Mouse (Mus musculus): Measurements from ENCODE around the gene Csnk1g2. TPM values are rescaled to one million over a fixed set of nuclear protein-coding genes. Genes with fewer than 3 reads are reported as not detected.
A peak's percentile ranks its signal among the peaks of the same experiment; 100 is the strongest.

Gene Csnk1g2
- polyA plus RNA-seq, 1 experiment, result 218 TPM

DNA sequence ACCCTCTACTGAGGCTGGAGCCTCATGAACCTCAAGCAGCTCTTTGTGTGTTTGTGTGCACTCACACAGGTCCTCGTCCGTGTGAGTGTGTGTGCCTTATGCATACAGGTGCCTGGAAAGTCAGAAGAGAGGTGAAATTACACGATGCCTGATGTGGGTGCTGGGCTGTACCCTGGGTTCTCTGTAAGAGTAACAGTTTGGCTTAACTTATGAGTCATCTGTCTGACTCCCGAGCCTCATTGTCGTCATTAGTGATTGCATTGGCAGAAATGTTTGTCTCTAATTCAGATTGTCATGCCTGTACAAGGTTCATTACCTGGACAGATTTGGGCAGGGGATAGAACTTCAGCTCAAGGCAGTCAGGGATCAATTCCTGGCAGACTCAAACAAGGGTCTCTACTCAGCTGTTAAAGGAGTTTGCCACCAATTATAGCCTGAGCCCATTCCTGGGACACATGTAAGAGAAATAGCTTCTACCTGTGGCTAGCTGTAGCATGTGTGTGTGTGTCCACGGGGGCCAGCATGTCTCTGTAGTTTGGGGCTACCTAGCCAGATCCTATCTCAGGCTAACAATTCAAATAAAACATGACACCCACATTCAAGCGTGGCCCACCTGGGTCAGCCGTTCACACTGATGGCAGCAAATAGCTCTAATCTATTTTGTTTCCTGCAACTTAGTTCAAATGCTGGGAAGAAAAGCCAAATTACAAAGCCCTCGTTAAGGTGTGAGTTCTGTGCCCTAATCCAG is 54.7 kb downstream of the Csnk1g2 start:
- DNase-seq, result peak; percentile 45 to 57
- TF ChIP-seq CTCF (IDR thresholded peaks at IDR 0.05; ENCODE audit: borderline replicate concordance, insufficient read depth, low read depth, low read length) (no peak), POLR2A (IDR thresholded peaks at IDR 0.05; ENCODE audit: borderline replicate concordance, insufficient read depth, low read length) (no peak)
- H3K27me3 ChIP-seq (ENCODE audit: control insufficient read depth, insufficient read depth, low read length), result no peaks in the 10 kb centered on the region
- 14% methylated on average over 9 of the region's 9 CpGs for WGBS
- peak overlapping the region; percentile 95 for H3K27ac ChIP-seq (ENCODE audit: insufficient read depth, low read length)
- peak overlapping the region; percentile 65 for H3K4me3 ChIP-seq (replicated peaks; ENCODE audit: insufficient read depth, low read depth, low read length)
- peaks cover 49% of the 10 kb centered on the region for H3K4me1 ChIP-seq (ENCODE audit: control insufficient read depth, insufficient read depth, low read length)

DNA sequence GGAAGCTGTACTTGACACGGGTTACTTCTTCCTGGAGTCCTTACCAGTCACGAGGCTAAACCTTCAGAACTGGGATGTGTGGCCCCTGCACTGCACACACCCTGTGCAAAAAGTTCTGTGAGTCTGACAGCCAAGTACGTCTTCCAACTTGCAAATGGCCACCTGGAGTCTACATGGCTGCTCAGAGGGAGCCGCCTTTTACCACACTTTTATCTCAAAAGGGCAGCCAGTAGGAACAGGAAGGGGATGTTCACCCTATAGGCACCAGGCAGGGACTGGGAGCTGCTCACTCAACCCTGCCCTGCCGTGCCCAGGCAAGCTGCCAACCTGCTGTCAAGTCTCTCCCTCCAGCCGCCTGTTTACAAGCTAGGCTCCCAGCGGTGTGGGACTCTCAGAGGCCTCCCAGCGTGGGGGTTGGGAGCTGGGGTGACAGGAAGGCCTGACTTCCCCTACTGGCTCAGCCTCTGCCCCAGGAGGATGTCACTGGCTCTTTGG is 55.4 kb downstream of the Csnk1g2 start, which contains the start of gene Mknk2:
Gene Mknk2 (minus strand): TSS at position 171 of the 495 bp plus-strand sequence.
- H3K27ac ChIP-seq (ENCODE audit: insufficient read depth, low read length), result peak within 1 kb of the TSS; percentile 95
- H3K4me3 ChIP-seq (replicated peaks; ENCODE audit: insufficient read depth, low read depth, low read length), result peak within 1 kb of the TSS; percentile 65
- WGBS, result 1% methylated on average over 8 of the region's 8 CpGs
- DNase-seq, result peak; percentile 88 to 90
- no peaks in the 10 kb centered on the region for H3K27me3 ChIP-seq (ENCODE audit: control insufficient read depth, insufficient read depth, low read length)
- H3K4me1 ChIP-seq (ENCODE audit: control insufficient read depth, insufficient read depth, low read length), result peaks cover 42% of the 10 kb centered on the region
- no peak for TF ChIP-seq POLR2A (IDR thresholded peaks at IDR 0.05; ENCODE audit: borderline replicate concordance, insufficient read depth, low read length)
- TF ChIP-seq CTCF (IDR thresholded peaks at IDR 0.05; ENCODE audit: borderline replicate concordance, insufficient read depth, low read depth, low read length), result no peak

DNA sequence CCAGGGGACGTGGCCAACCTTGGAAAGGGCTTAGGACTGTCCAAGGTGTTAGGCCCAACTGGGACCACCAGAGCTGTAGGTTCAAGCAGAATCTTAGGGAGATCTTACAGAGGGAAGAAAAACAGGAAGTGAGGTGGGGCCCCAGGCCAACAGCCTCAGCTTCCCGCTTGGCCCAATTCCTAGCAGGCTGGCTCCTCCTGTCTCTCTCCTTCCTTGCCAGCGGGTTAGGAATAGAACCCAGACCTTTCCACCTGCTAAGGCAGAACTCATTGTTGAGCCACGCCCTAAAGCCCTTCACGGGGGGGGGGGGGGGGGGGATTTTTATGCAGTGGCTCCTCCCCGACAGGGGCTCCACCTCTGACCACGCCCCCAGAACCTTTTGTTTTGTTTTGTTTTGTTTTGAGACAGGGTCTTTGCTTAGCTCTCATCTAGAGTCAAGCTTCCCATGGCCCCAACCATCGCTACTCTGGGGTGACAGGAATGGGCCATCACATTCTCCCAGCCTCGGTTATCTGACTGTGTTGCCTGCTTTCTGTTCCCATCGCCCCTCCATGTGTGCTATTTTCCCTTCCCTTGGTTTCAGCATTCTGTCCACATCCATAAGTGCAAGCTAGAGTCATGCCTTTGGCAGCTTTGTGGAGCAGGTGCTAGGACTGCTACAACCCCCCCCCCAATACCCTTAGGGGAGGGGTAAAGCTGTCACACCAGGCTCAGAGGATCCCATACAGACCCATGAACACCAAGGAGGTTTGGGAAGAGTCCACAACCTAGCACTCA is 56.2 kb downstream of the Csnk1g2 start:
- no peak for TF ChIP-seq POLR2A (IDR thresholded peaks at IDR 0.05; ENCODE audit: borderline replicate concordance, insufficient read depth, low read length)
- TF ChIP-seq CTCF (IDR thresholded peaks at IDR 0.05; ENCODE audit: borderline replicate concordance, insufficient read depth, low read depth, low read length), result no peak
- DNase-seq, result no peak
- 27% methylated on average over 9 of the region's 10 CpGs for WGBS
- Histone ChIP-seq H3K4me3 (replicated peaks; ENCODE audit: insufficient read depth, low read depth, low read length) (no peak overlapping the region), H3K27me3 (ENCODE audit: control insufficient read depth, insufficient read depth, low read length) (no peaks in the 10 kb centered on the region), H3K4me1 (ENCODE audit: control insufficient read depth, insufficient read depth, low read length) (peaks cover 36% of the 10 kb centered on the region), H3K27ac (ENCODE audit: insufficient read depth, low read length) (peak overlapping the region; percentile 95)

DNA sequence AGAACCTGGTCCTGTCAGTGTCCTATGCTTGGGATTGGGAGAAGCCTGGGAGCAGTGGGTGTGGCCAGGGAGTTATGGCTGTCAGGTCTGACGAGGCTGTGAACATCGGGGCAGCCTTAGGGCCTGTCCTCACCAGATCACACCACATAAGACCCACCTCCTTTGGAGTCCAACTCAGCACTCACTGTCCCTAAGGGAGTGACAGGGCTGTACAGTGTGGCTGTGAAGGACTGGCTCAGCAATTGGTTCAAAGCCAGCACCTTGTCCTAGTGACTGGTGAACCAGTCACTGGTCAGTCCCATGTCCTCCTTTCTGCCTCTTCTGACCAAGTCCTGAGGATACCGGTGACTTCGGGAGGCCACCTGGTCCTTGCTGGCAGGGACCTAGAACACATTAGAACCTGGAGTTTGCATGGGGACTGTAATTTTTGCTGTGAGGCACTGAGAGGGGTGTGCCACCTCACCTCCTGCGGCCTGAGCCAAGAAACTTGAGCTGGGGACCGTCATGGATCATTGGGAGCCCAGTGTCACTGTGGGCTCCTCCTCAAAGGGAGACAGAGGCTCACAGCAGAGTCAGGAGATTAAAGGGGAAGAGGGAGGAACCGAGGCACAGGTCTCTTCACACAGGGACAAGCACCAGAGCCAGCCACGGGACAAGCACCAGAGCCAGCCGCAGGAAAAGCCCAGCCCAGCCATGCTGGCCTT is 57.1 kb downstream of the Csnk1g2 start:
- no peak for DNase-seq
- 38% methylated on average over 9 of the region's 9 CpGs for WGBS

DNA sequence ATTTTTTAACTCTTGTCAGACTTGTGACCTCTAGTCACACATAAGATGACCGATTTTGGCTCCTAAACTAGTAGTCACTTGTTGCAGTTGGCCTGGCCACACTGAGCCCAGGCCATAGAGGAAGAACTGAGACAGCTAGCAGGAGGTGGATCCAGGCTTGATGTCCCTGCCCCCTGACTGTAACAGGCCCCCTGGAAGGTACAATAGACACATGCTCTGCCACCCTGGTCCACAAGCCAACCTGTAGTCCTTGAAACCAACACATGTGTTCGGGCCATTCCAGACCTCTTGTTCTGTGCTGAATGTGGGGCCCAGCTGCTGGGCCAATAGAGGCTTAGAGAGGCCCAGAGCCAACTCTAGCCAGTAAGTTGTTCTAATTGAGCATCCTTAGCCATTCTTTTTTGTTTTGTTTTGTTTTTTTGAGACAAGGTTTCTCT is 57.6 kb downstream of the Csnk1g2 start:
- H3K4me3 ChIP-seq (replicated peaks; ENCODE audit: insufficient read depth, low read depth, low read length), result no peak overlapping the region
- no peak for TF ChIP-seq CTCF (IDR thresholded peaks at IDR 0.05; ENCODE audit: borderline replicate concordance, insufficient read depth, low read depth, low read length)
- TF ChIP-seq POLR2A (IDR thresholded peaks at IDR 0.05; ENCODE audit: borderline replicate concordance, insufficient read depth, low read length), result no peak
- WGBS, result 72% methylated on average over 2 of the region's 2 CpGs
- no peak for DNase-seq
- peaks cover 29% of the 10 kb centered on the region for H3K4me1 ChIP-seq (ENCODE audit: control insufficient read depth, insufficient read depth, low read length)
- no peaks in the 10 kb centered on the region for H3K27me3 ChIP-seq (ENCODE audit: control insufficient read depth, insufficient read depth, low read length)
- no peak overlapping the region for H3K27ac ChIP-seq (ENCODE audit: insufficient read depth, low read length)

More for the DNA sequence above, 57.1 kb downstream of the Csnk1g2 start:
- TF ChIP-seq POLR2A (IDR thresholded peaks at IDR 0.05; ENCODE audit: borderline replicate concordance, insufficient read depth, low read length) (no peak), CTCF (IDR thresholded peaks at IDR 0.05; ENCODE audit: borderline replicate concordance, insufficient read depth, low read depth, low read length) (no peak)
- Histone ChIP-seq H3K27ac (ENCODE audit: insufficient read depth, low read length) (peak overlapping the region; percentile 35; the same call in 1 of the 2 replicates), H3K4me1 (ENCODE audit: control insufficient read depth, insufficient read depth, low read length) (peaks cover 29% of the 10 kb centered on the region), H3K4me3 (replicated peaks; ENCODE audit: insufficient read depth, low read depth, low read length) (no peak overlapping the region), H3K27me3 (ENCODE audit: control insufficient read depth, insufficient read depth, low read length) (no peaks in the 10 kb centered on the region)

DNA sequence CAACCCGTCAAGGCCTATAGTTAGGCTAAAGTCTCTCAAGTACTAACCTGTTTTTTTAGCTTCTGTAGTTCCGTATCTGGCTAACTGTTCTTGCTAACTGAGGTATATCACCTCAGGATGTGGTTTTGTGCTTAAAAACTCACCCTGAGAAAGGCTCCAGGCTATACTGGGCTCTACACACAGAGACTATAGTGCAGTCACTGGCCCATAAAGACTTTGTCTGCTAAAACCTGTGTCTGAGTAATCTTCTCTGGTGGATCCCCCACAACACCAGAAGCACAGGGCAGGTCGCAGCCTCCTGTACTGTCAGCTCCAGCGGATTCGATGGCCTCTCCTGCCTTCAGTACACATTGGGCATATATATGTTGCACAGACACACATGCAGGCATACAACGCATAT is 59.4 kb downstream of the Csnk1g2 start:
- 96% methylated on average over 6 of the region's 6 CpGs for WGBS
- no peak for DNase-seq
- H3K4me3 ChIP-seq (replicated peaks; ENCODE audit: insufficient read depth, low read depth, low read length), result no peak overlapping the region

DNA sequence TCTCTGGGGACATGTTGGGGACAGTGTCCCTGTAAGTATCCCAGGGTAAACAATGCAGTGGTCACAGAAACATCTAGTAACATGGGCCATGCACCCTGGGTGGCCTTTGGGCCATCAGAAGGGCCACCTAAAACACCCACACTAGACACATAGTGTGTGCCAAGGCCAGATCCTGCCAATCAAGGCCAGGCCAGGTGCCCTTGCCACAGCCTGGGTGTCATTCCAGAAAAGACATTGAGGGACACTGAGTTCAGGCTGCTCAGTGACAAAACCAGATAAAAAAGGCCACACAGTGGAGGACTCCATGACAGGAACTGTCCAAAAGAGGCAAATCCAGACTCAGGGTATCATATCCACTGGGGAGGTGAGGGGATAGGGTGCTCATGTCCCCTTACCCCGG is 61.0 kb downstream of the Csnk1g2 start:
- TF ChIP-seq POLR2A (IDR thresholded peaks at IDR 0.05; ENCODE audit: borderline replicate concordance, insufficient read depth, low read length) (no peak), CTCF (IDR thresholded peaks at IDR 0.05; ENCODE audit: borderline replicate concordance, insufficient read depth, low read depth, low read length) (no peak)
- no peaks in the 10 kb centered on the region for H3K27me3 ChIP-seq (ENCODE audit: control insufficient read depth, insufficient read depth, low read length)
- H3K4me3 ChIP-seq (replicated peaks; ENCODE audit: insufficient read depth, low read depth, low read length), result no peak overlapping the region
- DNase-seq, result no peak
- no peak overlapping the region for H3K27ac ChIP-seq (ENCODE audit: insufficient read depth, low read length)
- H3K4me1 ChIP-seq (ENCODE audit: control insufficient read depth, insufficient read depth, low read length), result peaks cover 18% of the 10 kb centered on the region
- 88% methylated on average over 1 of the region's 1 CpGs for WGBS

More for the DNA sequence above, 59.4 kb downstream of the Csnk1g2 start:
- Histone ChIP-seq H3K27ac (ENCODE audit: insufficient read depth, low read length) (no peak overlapping the region), H3K4me1 (ENCODE audit: control insufficient read depth, insufficient read depth, low read length) (peaks cover 32% of the 10 kb centered on the region), H3K27me3 (ENCODE audit: control insufficient read depth, insufficient read depth, low read length) (no peaks in the 10 kb centered on the region)
- TF ChIP-seq POLR2A (IDR thresholded peaks at IDR 0.05; ENCODE audit: borderline replicate concordance, insufficient read depth, low read length), result no peak
- no peak for TF ChIP-seq CTCF (IDR thresholded peaks at IDR 0.05; ENCODE audit: borderline replicate concordance, insufficient read depth, low read depth, low read length)

All from cerebellum, adult 2 months (tissue).